Mouse (Mus musculus) hindbrain, embryonic 11.5 days (tissue): ENCODE results near the gene Mindy4. TPM values are rescaled to one million over a fixed set of nuclear protein-coding genes. Genes with fewer than 3 reads are reported as not detected.
A peak's percentile ranks its signal among the peaks of the same experiment; 100 is the strongest.

Source experiments
- ATAC-seq: fragments of 200-750 bp; cut with Nextera tagmentation; 2 replicates; pipeline ENCODE4 v1.8.0; 2017; ENCODE audit warnings: mild to moderate bottlenecking, moderate TSS enrichment, moderate library complexity; ENCODE audit not compliant: low FRiP score
- DNase-seq: peaks from one replicate; pipeline ENCODE4 v3.0.0-alpha.2; 2015; ENCODE audit warnings: low spot score
- H3K27ac ChIP-seq: fragments of 300-500 bp; sonication (generic); 2 replicates; pipeline ENCODE4 v1.5.1; 2014; ENCODE audit warnings: mild to moderate bottlenecking, low read depth, low read length
- H3K27me3 ChIP-seq: fragments of 300-500 bp; sonication (generic); 2 replicates; pipeline ENCODE4 v1.6.1; 2014; ENCODE audit warnings: mild to moderate bottlenecking, low read length, moderate library complexity, mixed read lengths; ENCODE audit not compliant: control insufficient read depth, insufficient read depth
- H3K36me3 ChIP-seq: fragments of 300-500 bp; sonication (generic); 2 replicates; pipeline ENCODE4 v1.6.1; 2014; ENCODE audit warnings: mild to moderate bottlenecking, low read length, moderate library complexity, mixed read lengths; ENCODE audit not compliant: control insufficient read depth, insufficient read depth
- H3K4me1 ChIP-seq: fragments of 300-500 bp; sonication (generic); replicated peaks from 2 replicates; pipeline ENCODE4 v1.6.1; 2014; ENCODE audit warnings: low read length, mixed read lengths; ENCODE audit not compliant: control insufficient read depth, insufficient read depth
- H3K4me2 ChIP-seq: fragments of 300-500 bp; sonication (generic); replicated peaks from 2 replicates; pipeline ENCODE4 v1.6.1; 2014; ENCODE audit warnings: mild to moderate bottlenecking, low read depth, low read length
- H3K4me3 ChIP-seq: fragments of 300-500 bp; sonication (generic); 2 replicates; pipeline ENCODE4 v1.5.1; 2014; ENCODE audit warnings: low read depth, low read length
- H3K9ac ChIP-seq: fragments of 300-500 bp; sonication (generic); 2 replicates; pipeline ENCODE4 v1.6.1; 2014; ENCODE audit warnings: low read depth, low read length
- H3K9me3 ChIP-seq: fragments of 300-500 bp; sonication (generic); 2 replicates; pipeline ENCODE4 v1.6.1; 2016; ENCODE audit warnings: low read length; ENCODE audit not compliant: control insufficient read depth
- WGBS: fragments of 180-500 bp; shearing (Covaris S2); extraction: QIAGEN DNeasy Blood & Tissue Kit; methylation state at CpG from one replicate; pipeline ENCODE4 v1.1.7; 2014; 5-methylcytosine and 5-hydroxymethylcytosine counted together
- polyA plus RNA-seq: library from polyadenylated mRNA; unstranded; fragments of >200 nt; fragmentation: Nextera tagmentation; extraction: Ambion mirVana; gene quantifications from 2 replicates; pipeline ENCODE4 v1.2.1, GENCODE M21; 2014

Gene Mindy4
- polyA plus RNA-seq, 1 experiment from 2014 or later: 12.6 TPM

DNA sequence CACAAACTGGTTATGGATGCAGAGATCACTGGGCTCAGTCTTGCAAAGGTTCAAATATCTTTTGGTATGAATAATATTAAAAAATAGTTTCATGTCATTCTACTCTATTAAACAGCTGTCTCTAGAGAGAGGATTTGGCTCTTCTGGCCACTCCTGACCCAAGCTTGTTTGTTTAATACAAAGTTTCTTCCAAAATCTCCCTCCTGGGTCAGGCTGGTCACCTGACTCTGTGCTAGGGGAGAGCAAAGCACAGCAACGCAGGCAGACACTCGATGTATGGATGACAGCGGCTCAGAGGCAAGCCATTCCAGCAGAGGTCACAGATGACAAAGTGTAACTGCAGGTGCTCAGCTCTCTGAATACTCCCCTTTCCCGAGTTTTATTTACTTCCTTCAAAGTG, 11.6 kb upstream of the Mindy4 start:
- Histone ChIP-seq H3K4me3 (no peak overlapping the region), H3K4me1 (no peaks in the 10 kb centered on the region), H3K9ac (no peak overlapping the region), H3K27ac (no peak overlapping the region), H3K4me2 (no peak overlapping the region), H3K9me3 (no peaks in the 10 kb centered on the region), H3K27me3 (no peaks in the 10 kb centered on the region), H3K36me3 (no peaks in the 10 kb centered on the region)
- WGBS: 73% methylated on average over 4 of the region's 4 CpGs
- no peak for ATAC-seq
- no peak for DNase-seq

DNA sequence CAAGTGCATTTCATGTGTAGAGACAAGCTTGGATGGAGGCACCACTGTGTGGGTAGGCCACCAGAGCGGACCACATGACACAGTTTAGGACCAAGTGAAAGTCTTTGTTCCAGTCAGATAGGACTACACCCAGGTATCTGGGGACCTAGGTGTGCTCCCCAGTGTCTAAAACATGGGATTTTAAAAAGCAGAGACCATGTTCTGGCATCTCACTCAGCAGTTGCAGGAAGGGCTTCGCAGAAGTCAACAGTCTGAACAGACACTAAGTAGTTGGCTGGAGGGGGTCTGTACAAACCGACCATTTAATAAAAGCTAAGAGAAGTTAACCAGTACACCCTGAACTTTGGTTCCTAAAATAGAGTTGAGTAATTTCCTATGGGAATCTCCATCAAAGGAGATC, 10.0 kb upstream of the Mindy4 start:
- 94% methylated on average over 3 of the region's 3 CpGs for WGBS
- no peak overlapping the region for H3K27ac ChIP-seq
- ATAC-seq: no peak

DNA sequence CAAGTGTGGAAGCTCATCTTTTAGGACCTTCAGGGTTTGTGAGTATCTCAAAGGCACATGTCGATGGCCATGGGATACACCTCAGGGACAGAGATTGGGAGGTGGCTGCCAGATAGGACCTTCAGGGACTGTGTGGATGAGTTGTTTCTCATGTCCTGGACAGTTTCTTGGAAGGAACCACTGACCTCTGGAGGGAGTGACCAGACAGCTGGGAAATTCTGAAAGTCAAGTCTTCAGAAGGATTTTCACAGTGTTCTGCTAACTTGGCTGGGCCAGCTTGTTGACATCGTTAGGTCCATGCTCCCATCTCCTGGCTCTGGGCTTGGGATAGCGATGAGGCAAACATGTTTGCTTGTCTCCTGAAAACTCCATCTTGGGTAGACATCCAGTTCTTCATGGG, 4.1 kb upstream of the Mindy4 start:
- H3K27ac ChIP-seq: no peak overlapping the region
- no peak overlapping the region for H3K4me3 ChIP-seq
- H3K27me3 ChIP-seq: no peaks in the 10 kb centered on the region
- WGBS: 88% methylated on average over 3 of the region's 3 CpGs
- no peaks in the 10 kb centered on the region for H3K36me3 ChIP-seq
- no peaks in the 10 kb centered on the region; the same call in 1 of the 2 replicates for H3K4me1 ChIP-seq
- H3K9ac ChIP-seq: no peak overlapping the region
- ATAC-seq (no peak), DNase-seq (no peak)
- H3K9me3 ChIP-seq: no peaks in the 10 kb centered on the region
- H3K4me2 ChIP-seq: no peak overlapping the region

More for the DNA sequence above, 10.0 kb upstream of the Mindy4 start:
- H3K36me3 ChIP-seq: no peaks in the 10 kb centered on the region
- no peaks in the 10 kb centered on the region for H3K27me3 ChIP-seq
- no peak for DNase-seq
- no peaks in the 10 kb centered on the region for H3K9me3 ChIP-seq
- H3K9ac ChIP-seq: no peak overlapping the region
- H3K4me1 ChIP-seq: no peaks in the 10 kb centered on the region
- no peak overlapping the region for H3K4me2 ChIP-seq
- H3K4me3 ChIP-seq: no peak overlapping the region

DNA sequence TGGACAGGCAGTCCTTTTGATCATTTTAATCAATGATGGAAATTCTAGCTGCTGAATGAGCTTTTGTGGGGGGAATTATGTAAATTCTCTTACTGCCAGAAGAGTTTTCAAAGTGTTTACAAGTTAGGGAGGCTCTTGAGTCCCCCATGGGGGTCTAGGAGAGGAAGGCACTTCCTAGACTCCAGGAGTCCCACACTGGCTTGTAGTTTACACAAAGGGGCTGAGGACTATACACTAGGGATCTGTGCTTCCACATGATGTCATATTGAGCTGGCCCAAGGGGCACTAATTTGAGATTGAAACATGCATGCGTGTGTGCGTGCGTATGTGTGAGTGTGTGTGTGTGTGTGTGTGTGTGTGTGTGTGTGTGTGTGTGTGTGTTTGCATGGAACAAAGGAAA, 748 bp downstream of the Mindy4 start:
- H3K9ac ChIP-seq: peak overlapping the region; percentile 56
- H3K27me3 ChIP-seq: no peaks in the 10 kb centered on the region
- peak overlapping the region; percentile 56 for H3K4me2 ChIP-seq
- no peaks in the 10 kb centered on the region for H3K9me3 ChIP-seq
- no peak for DNase-seq
- no peaks in the 10 kb centered on the region; the same call in 1 of the 2 replicates for H3K4me1 ChIP-seq
- peak; percentile 55 for ATAC-seq
- H3K27ac ChIP-seq: peak overlapping the region; percentile 59
- no peaks in the 10 kb centered on the region for H3K36me3 ChIP-seq
- WGBS: 77% methylated on average over 3 of the region's 3 CpGs
- H3K4me3 ChIP-seq: peak overlapping the region; percentile 42

DNA sequence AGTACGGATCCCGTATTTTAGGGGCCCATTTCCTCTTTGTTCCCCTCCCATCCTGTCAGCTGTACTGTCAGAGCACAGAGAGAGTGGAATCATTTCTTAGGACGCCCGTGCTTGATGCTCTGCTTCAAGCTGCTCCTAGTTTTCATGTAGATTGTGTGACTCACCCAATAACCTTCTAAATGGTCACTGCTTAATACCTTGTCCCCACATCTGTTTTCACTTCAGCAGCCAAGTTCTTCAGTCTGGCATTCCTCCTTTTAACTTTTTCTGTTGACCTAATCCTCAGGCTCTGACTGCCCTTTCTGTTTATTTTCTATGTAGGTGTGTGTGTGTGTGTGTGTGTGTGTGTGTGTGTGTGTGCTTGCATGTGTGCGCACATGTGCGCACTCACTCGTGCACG, 4.6 kb downstream of the Mindy4 start:
- no peak for DNase-seq
- Histone ChIP-seq H3K27me3 (no peaks in the 10 kb centered on the region), H3K9ac (no peak overlapping the region), H3K9me3 (no peaks in the 10 kb centered on the region), H3K36me3 (no peaks in the 10 kb centered on the region), H3K4me3 (no peak overlapping the region), H3K4me2 (no peak overlapping the region), H3K4me1 (no peaks in the 10 kb centered on the region; the same call in 1 of the 2 replicates), H3K27ac (no peak overlapping the region)
- no peak for ATAC-seq
- WGBS: 75% methylated on average over 8 of the region's 8 CpGs

DNA sequence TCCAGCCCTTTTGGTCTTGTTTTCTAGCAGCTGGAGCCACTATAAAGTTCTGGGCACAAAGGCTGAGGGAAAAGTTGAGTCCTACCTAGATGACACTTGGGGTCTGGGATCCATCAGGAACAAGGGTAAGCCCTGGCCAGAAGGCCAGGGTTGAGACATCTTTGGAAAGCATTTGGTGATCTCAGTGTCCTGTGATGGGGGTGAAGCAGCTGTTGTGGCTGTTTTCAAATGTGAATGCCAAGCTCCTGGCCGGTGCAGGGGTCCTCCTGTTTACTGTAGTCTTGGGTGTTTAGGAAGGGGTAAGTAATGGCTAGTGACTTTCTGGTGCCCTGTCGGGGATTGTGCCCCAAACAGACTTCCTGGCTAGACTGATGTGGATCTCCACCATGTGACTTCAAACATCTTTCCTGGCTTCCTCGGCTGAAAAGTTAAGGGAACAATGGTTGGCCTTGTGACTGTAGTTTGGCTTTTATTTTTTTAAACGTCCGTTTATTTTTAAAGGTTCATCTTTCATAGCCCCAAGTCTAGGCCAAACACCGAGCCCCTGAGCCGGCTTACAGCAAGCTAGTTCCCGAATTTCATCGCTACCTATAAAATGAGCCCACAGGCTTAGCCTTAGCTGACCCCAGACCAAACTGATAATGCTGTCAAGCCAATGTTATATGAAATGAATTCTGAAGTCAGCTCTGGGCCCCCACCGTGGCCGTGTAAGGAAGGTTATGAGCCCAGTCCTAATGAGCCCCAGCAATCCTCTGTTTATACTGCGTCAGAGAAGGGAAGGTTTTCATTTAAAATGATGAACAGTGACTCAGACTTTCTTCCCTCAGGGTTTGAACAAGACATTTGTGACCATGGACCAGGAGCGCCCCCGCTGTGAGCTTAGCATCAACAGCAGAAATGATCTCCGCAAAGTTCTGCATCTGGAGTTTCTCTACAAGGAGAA, 7.5 kb downstream of the Mindy4 start:
- no peak overlapping the region for H3K4me3 ChIP-seq
- ATAC-seq: no peak
- H3K4me1 ChIP-seq: no peaks in the 10 kb centered on the region
- H3K4me2 ChIP-seq: no peak overlapping the region
- H3K27me3 ChIP-seq: no peaks in the 10 kb centered on the region
- H3K9me3 ChIP-seq: no peaks in the 10 kb centered on the region
- no peak overlapping the region for H3K27ac ChIP-seq
- no peaks in the 10 kb centered on the region for H3K36me3 ChIP-seq
- WGBS: 70% methylated on average over 15 of the region's 15 CpGs
- DNase-seq: no peak
- H3K9ac ChIP-seq: no peak overlapping the region

DNA sequence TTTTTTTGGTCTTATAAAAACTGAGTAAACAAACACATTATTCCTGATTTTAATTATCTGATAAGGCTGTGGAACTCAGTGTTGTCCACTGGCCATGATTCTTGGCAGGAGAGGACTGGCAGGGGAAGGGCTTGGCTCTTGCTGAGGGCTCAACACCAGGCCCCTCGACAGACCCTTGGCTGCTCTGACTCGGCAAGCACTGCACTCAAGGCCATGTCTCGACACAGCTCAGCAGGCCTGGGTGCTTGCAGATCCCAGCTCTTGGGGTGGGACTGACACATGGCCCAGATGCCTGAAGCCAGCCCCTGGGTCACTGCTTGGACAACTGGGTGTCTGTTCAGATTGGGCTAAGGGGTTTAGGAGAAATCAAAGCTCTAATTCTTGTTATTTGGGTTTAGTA, 11.4 kb downstream of the Mindy4 start:
- ATAC-seq: no peak
- 73% methylated on average over 3 of the region's 3 CpGs for WGBS

DNA sequence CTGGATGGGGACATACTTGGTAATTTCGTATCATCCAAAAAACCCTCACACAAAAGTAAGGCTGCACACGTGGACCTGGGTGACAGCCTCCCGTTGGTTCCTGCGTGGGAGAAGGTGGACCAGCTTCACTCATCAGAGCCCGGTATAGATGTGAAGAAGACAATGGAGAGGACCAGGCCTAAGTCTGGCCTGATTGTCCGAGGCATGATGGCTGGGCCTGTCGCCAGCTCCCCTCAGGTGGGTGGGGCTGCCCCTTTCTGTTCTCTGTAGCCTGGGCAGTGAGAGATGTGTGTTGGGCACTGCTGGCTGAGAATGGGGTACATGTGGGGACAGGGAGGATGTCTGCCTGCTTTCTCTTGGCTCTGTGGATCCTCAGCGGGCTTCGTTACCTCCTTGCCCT, 15.0 kb downstream of the Mindy4 start:
- H3K27me3 ChIP-seq: no peaks in the 10 kb centered on the region
- ATAC-seq (no peak), DNase-seq (no peak)
- no peak overlapping the region for H3K4me3 ChIP-seq
- no peak overlapping the region for H3K27ac ChIP-seq
- H3K9me3 ChIP-seq: no peaks in the 10 kb centered on the region
- WGBS: 94% methylated on average over 9 of the region's 9 CpGs
- H3K36me3 ChIP-seq: no peaks in the 10 kb centered on the region
- no peak overlapping the region for H3K4me2 ChIP-seq
- no peak overlapping the region for H3K9ac ChIP-seq
- no peaks in the 10 kb centered on the region for H3K4me1 ChIP-seq

More for the DNA sequence above, 11.4 kb downstream of the Mindy4 start:
- no peak for DNase-seq
- H3K27me3 ChIP-seq: no peaks in the 10 kb centered on the region
- no peaks in the 10 kb centered on the region for H3K36me3 ChIP-seq
- no peak overlapping the region for H3K4me3 ChIP-seq
- no peak overlapping the region for H3K4me2 ChIP-seq
- H3K9me3 ChIP-seq: no peaks in the 10 kb centered on the region
- H3K4me1 ChIP-seq: no peaks in the 10 kb centered on the region
- H3K27ac ChIP-seq: no peak overlapping the region
- no peak overlapping the region for H3K9ac ChIP-seq

DNA sequence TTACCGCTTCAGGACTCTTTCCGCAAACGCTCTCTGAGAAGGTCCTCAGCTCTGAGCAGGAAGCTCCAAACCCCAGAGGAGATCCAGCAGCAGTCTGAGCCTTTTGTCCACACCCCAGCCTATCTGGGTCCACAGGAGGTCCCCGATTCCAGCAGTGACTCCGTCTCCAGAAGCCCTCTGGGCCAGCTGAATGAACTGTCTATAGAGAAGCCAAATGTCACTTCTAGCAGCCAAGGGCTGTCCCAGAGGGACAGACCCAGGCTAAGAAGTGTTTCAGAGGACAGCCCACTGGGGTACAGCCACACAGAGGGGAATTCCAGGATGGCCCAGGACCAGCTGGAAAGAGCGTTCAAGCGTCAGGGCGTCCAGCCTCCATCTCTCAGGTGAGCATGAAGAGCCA, 20.8 kb downstream of the Mindy4 start:
- no peak overlapping the region for H3K4me2 ChIP-seq
- DNase-seq (no peak), ATAC-seq (no peak)
- H3K4me3 ChIP-seq: no peak overlapping the region
- 89% methylated on average over 8 of the region's 8 CpGs for WGBS
- H3K4me1 ChIP-seq: no peaks in the 10 kb centered on the region
- H3K27me3 ChIP-seq: no peaks in the 10 kb centered on the region
- H3K27ac ChIP-seq: no peak overlapping the region
- 0 out of 2 replicates have a peak, but pooled peaks cover 4% of the 10 kb centered on the region for H3K36me3 ChIP-seq
- H3K9me3 ChIP-seq: no peaks in the 10 kb centered on the region
- H3K9ac ChIP-seq: no peak overlapping the region
